ENCODE assay signal across 28 mouse cellular contexts in genomic region chr16:8673343-8673742, GRCm38 (mm10). TPM values are rescaled to one million over a fixed set of nuclear protein-coding genes. Genes with fewer than 3 reads are reported as not detected.
A peak's percentile ranks its signal among the peaks of the same experiment; 100 is the strongest.
DNase-seq lines count a peak whose midpoint lies in the region; ATAC-seq and TF ChIP-seq lines count a peak whose summit lies in the region.
"Had no signal": no experiment of that assay in that cellular context is flagged by ENCODE, and none has a peak within 500 bp of the region (broad histone marks: within the 10 kb centered on the region; RNA-seq: fewer than 3 reads in every experiment).

No protein-coding gene starts in this region.

- H3K9me3 ChIP-seq in liver, embryonic 12.5 days (replicated peaks), result no peaks in the 10 kb centered on the region
- H3K9me3 ChIP-seq in CH12.LX (replicated peaks; ENCODE audit: low read length), result no peaks in the 10 kb centered on the region
- H3K9me3 ChIP-seq in liver, embryonic 13.5 days (replicated peaks), result no peaks in the 10 kb centered on the region
- H3K9me3 ChIP-seq in liver, embryonic 16.5 days (replicated peaks; ENCODE audit: control insufficient read depth, low read length), result no peaks in the 10 kb centered on the region
- H3K9me3 ChIP-seq in hindbrain, embryonic 10.5 days, result no peaks in the 10 kb centered on the region
- H3K9me3 ChIP-seq: forebrain, embryonic 10.5 days; forebrain, embryonic 13.5 days; G1E; heart, embryonic 12.5 days; heart, embryonic 15.5 days; hindbrain, embryonic 12.5 days; hindbrain, embryonic 15.5 days had no signal

- peaks cover 11% of the 10 kb centered on the region for H3K36me3 ChIP-seq in liver, embryonic 12.5 days
- peaks cover 4 to 16% of the 10 kb centered on the region in 2 experiments for H3K36me3 ChIP-seq in CH12.LX (replicated peaks in 1 of 2; ENCODE audit: control insufficient read depth in 1 of 2, insufficient read depth in 1 of 2, low read length in 1 of 2)
- H3K36me3 ChIP-seq in liver, embryonic 13.5 days, result peaks cover 10% of the 10 kb centered on the region
- peaks cover under 1% of the 10 kb centered on the region for H3K36me3 ChIP-seq in liver, embryonic 16.5 days (ENCODE audit: control insufficient read depth, insufficient read depth)
- peaks cover 11% of the 10 kb centered on the region; the same call in 1 of the 2 replicates for H3K36me3 ChIP-seq in hindbrain, embryonic 10.5 days
- H3K36me3 ChIP-seq: heart, embryonic 12.5 days; heart, embryonic 15.5 days; hindbrain, embryonic 12.5 days; hindbrain, embryonic 15.5 days had no signal

- no peak for ATAC-seq in liver, embryonic 12.5 days
- ATAC-seq in liver, embryonic 13.5 days (ENCODE audit: low read depth), result no peak
- no peak for ATAC-seq in liver, embryonic 16.5 days (ENCODE audit: low read depth)
- ATAC-seq: forebrain, embryonic 13.5 days had no signal

- peak overlapping the region; percentile 97 for H3K4me2 ChIP-seq in liver, embryonic 12.5 days
- peak overlapping the region; percentile 59; the same call in 1 of the 2 replicates for H3K4me2 ChIP-seq in CH12.LX (ENCODE audit: insufficient read depth, low read depth, poor library complexity, severe bottlenecking)
- peak overlapping the region; percentile 94 for H3K4me2 ChIP-seq in liver, embryonic 13.5 days
- H3K4me2 ChIP-seq in liver, embryonic 16.5 days (ENCODE audit: low read depth, low read length), result peak overlapping the region; percentile 75; the same call in 1 of the 2 replicates

- DNase-seq in liver, result no peak
- DNase-seq in CH12.LX (ENCODE audit: extremely low read depth), result no peak
- DNase-seq in liver, embryonic 13.5 days, result no peak
- DNase-seq in urinary bladder, adult 2 months (ENCODE audit: low spot score), result no peak
- DNase-seq in cerebellum, adult 11-12 months, result no peak
- DNase-seq in hindbrain, embryonic 10.5 days (ENCODE audit: low spot score), result no peak
- DNase-seq: adrenal gland, adult 2 months; adrenal gland, postnatal 14 days; cerebellum, adult 18-20 months; cerebellum, adult 9-10 months; cerebellum, postnatal 14 days; gastrocnemius, postnatal 25 days; heart, adult 18-20 months; heart, postnatal 14 days; heart, postnatal 4 days had no signal

- TF ChIP-seq POLR2A in CH12.LX (IDR thresholded peaks at IDR 0.05; ENCODE audit: low read depth, low read length), result no peak

- no peak for TF ChIP-seq RAD21 in CH12.LX (IDR thresholded peaks at IDR 0.05; ENCODE audit: low read depth, low read length)

- no peaks in the 10 kb centered on the region for H3K79me2 ChIP-seq in CH12.LX (replicated peaks; ENCODE audit: control insufficient read depth, extremely low read depth, insufficient read depth, poor library complexity, severe bottlenecking)

- H3K27me3 ChIP-seq in liver, embryonic 12.5 days (replicated peaks), result peaks cover 6% of the 10 kb centered on the region; the same call in 1 of the 2 replicates
- H3K27me3 ChIP-seq in CH12.LX (replicated peaks), result peaks cover 15% of the 10 kb centered on the region
- H3K27me3 ChIP-seq in liver, embryonic 13.5 days, result no peaks in the 10 kb centered on the region
- no peaks in the 10 kb centered on the region for H3K27me3 ChIP-seq in liver, embryonic 16.5 days (ENCODE audit: control insufficient read depth, insufficient read depth, low read depth, low read length)
- H3K27me3 ChIP-seq in hindbrain, embryonic 10.5 days (ENCODE audit: insufficient read depth, poor library complexity, severe bottlenecking), result peaks cover 17% of the 10 kb centered on the region
- H3K27me3 ChIP-seq: heart, embryonic 12.5 days; hindbrain, embryonic 15.5 days had no signal

- H3K9ac ChIP-seq in liver, embryonic 12.5 days, result no peak overlapping the region
- H3K9ac ChIP-seq in CH12.LX (ENCODE audit: insufficient read depth, low read depth), result no peak overlapping the region
- peak overlapping the region; percentile 92 for H3K9ac ChIP-seq in liver, embryonic 13.5 days
- H3K9ac ChIP-seq in liver, embryonic 16.5 days (ENCODE audit: low read depth, low read length), result peak overlapping the region; percentile 84
- H3K9ac ChIP-seq: forebrain, embryonic 13.5 days; heart, embryonic 12.5 days; heart, embryonic 15.5 days; hindbrain, embryonic 12.5 days; hindbrain, embryonic 15.5 days had no signal

- TF ChIP-seq EP300 in CH12.LX (IDR thresholded peaks at IDR 0.05; ENCODE audit: low read length), result no peak

- no peak for TF ChIP-seq CTCF in CH12.LX (conservative IDR thresholded peaks at IDR 0.05 in 1 of 2, IDR thresholded peaks at IDR 0.05 in 1 of 2; ENCODE audit: low read depth in 2 of 2, low read length in 2 of 2)

- dilution Hi-C loops in CH12.LX (cut with MboI; ENCODE audit: extremely low pct_ligation_motif_present, extremely low pct_unique_long_range_greater_than_20kb, low sequenced_read_pairs), result no loop called here

- in situ Hi-C loops in CH12.LX (cut with MboI; ENCODE audit: low pct_ligation_motif_present, low pct_unique_long_range_greater_than_20kb, low sequenced_read_pairs), result loop anchor here (5.0 kb wide), 1 partner anchor 261 kb away; no protein-coding TSS in a partner anchor

- H3K4me1 ChIP-seq in liver, embryonic 12.5 days, result peaks cover 91% of the 10 kb centered on the region
- peaks cover 15 to 55% of the 10 kb centered on the region in 2 experiments for H3K4me1 ChIP-seq in CH12.LX (ENCODE audit: control insufficient read depth in 1 of 2, insufficient read depth in 2 of 2)
- peaks cover 90% of the 10 kb centered on the region for H3K4me1 ChIP-seq in liver, embryonic 13.5 days (replicated peaks)
- peaks cover 82% of the 10 kb centered on the region for H3K4me1 ChIP-seq in liver, embryonic 16.5 days (ENCODE audit: control insufficient read depth, low read depth, low read length)
- H3K4me1 ChIP-seq in hindbrain, embryonic 10.5 days (replicated peaks), result peaks cover 40% of the 10 kb centered on the region

- no peak overlapping the region for H3K4me3 ChIP-seq in liver, embryonic 12.5 days
- no peak overlapping the region for H3K4me3 ChIP-seq in CH12.LX (replicated peaks in 1 of 3; ENCODE audit: low read depth in 2 of 3, low read length in 2 of 3, poor library complexity in 1 of 3)
- H3K4me3 ChIP-seq in liver, embryonic 13.5 days (replicated peaks), result no peak overlapping the region
- H3K4me3 ChIP-seq in liver, embryonic 16.5 days (ENCODE audit: low read depth, low read length), result no peak overlapping the region
- no peak overlapping the region for H3K4me3 ChIP-seq in hindbrain, embryonic 10.5 days
- H3K4me3 ChIP-seq: forebrain, embryonic 10.5 days; hindbrain, embryonic 12.5 days had no signal

- 55% methylated on average over 6 of the region's 6 CpGs for WGBS in liver, embryonic 12.5 days (ENCODE audit: insufficient replicate concordance)
- WGBS in liver, embryonic 13.5 days (ENCODE audit: insufficient replicate concordance), result 57% methylated on average over 6 of the region's 6 CpGs
- 52% methylated on average over 6 of the region's 6 CpGs for WGBS in liver, embryonic 16.5 days (ENCODE audit: insufficient replicate concordance)
- WGBS in hindbrain, embryonic 10.5 days, result 75% methylated on average over 6 of the region's 6 CpGs

- no peak overlapping the region for H3K27ac ChIP-seq in liver, embryonic 12.5 days
- H3K27ac ChIP-seq in CH12.LX (ENCODE audit: insufficient read depth, low read depth), result no peak overlapping the region
- peak overlapping the region; percentile 95 for H3K27ac ChIP-seq in liver, embryonic 13.5 days
- H3K27ac ChIP-seq in liver, embryonic 16.5 days (ENCODE audit: low read length), result peak overlapping the region; percentile 90
- no peak overlapping the region for H3K27ac ChIP-seq in hindbrain, embryonic 10.5 days
- H3K27ac ChIP-seq: forebrain, embryonic 10.5 days; forebrain, embryonic 13.5 days; heart, embryonic 15.5 days; hindbrain, embryonic 12.5 days; hindbrain, embryonic 15.5 days had no signal

RNA-seq across cellular contexts. Expression of gene Carhsp1, which starts 1.4 kb away (rescaled TPM):
- polyA plus RNA-seq in liver, embryonic 12.5 days (2016; fragmentation: Nextera tagmentation; extraction: Ambion mirVana), result 55.7 and 56.5 TPM in 2 replicates
- total RNA-seq in CH12.LX (2012; rRNA removed) (26.0 and 28.4 TPM in 2 replicates), CH12.LX (2014; rRNA removed) (27.8 and 29.7 TPM in 2 replicates)
- polyA plus RNA-seq in CH12.LX (2012; ENCODE audit: insufficient read length, low read depth), result 24.4 and 26.2 TPM in 2 replicates
- 62.4 and 67.1 TPM in 2 replicates for polyA plus RNA-seq in liver, embryonic 13.5 days (2015; fragmentation: Nextera tagmentation; extraction: Ambion mirVana)
- 95.2 and 96.6 TPM in 2 replicates for polyA plus RNA-seq in liver, embryonic 16.5 days (2015; fragmentation: Nextera tagmentation; extraction: Ambion mirVana)
- polyA plus RNA-seq in urinary bladder, adult 2 months (2012; rRNA removed), result 43.5 and 49.9 TPM in 2 replicates
- 187 and 235 TPM in 2 replicates for polyA plus RNA-seq in hindbrain, embryonic 10.5 days (2016; fragmentation: Nextera tagmentation; extraction: Ambion mirVana)

RNA-seq across cellular contexts. Expression of gene Gm5767, which starts 7.2 kb away (rescaled TPM):
- not detected in 2 replicates for polyA plus RNA-seq in liver, embryonic 12.5 days (2016; fragmentation: Nextera tagmentation; extraction: Ambion mirVana)
- not detected in 2 replicates for total RNA-seq in CH12.LX (2012; rRNA removed)
- not detected in 2 replicates for total RNA-seq in CH12.LX (2014; rRNA removed)
- not detected in 2 replicates for polyA plus RNA-seq in CH12.LX (2012; ENCODE audit: insufficient read length, low read depth)
- not detected in 2 replicates for polyA plus RNA-seq in liver, embryonic 13.5 days (2015; fragmentation: Nextera tagmentation; extraction: Ambion mirVana)
- 0.15 TPM in 1 of 2 replicates, not detected in the other for polyA plus RNA-seq in liver, embryonic 16.5 days (2015; fragmentation: Nextera tagmentation; extraction: Ambion mirVana)
- not detected in 2 replicates for polyA plus RNA-seq in urinary bladder, adult 2 months (2012; rRNA removed)
- polyA plus RNA-seq in hindbrain, embryonic 10.5 days (2016; fragmentation: Nextera tagmentation; extraction: Ambion mirVana), result not detected in 2 replicates
- total RNA-seq: adrenal gland, adult 2 months; adrenal gland, postnatal 14 days; adrenal gland, postnatal 4 days; G1E; gastrocnemius, adult 8-10 months; gastrocnemius, postnatal 25 days; heart, adult 18-20 months; heart, postnatal 14 days; heart, postnatal 4 days had no signal
- polyA plus RNA-seq: embryonic facial prominence, embryonic 11.5 days; embryonic facial prominence, embryonic 14.5 days; forebrain, embryonic 13.5 days; G1E; heart, embryonic 12.5 days; heart, embryonic 15.5 days; hindbrain, embryonic 12.5 days; hindbrain, embryonic 15.5 days had no signal

RNA-seq across cellular contexts. Expression of gene Tmem186, which starts 35.8 kb away (rescaled TPM):
- polyA plus RNA-seq in liver, embryonic 12.5 days (2016; fragmentation: Nextera tagmentation; extraction: Ambion mirVana), result 12.9 and 14.2 TPM in 2 replicates
- total RNA-seq in CH12.LX (2012; rRNA removed) (22.2 and 25.6 TPM in 2 replicates), CH12.LX (2014; rRNA removed) (21.5 and 21.9 TPM in 2 replicates)
- 18.1 and 19.7 TPM in 2 replicates for polyA plus RNA-seq in CH12.LX (2012; ENCODE audit: insufficient read length, low read depth)
- polyA plus RNA-seq in liver, embryonic 13.5 days (2015; fragmentation: Nextera tagmentation; extraction: Ambion mirVana), result 11.2 and 11.8 TPM in 2 replicates
- polyA plus RNA-seq in liver, embryonic 16.5 days (2015; fragmentation: Nextera tagmentation; extraction: Ambion mirVana), result 8.9 and 9.7 TPM in 2 replicates
- polyA plus RNA-seq in urinary bladder, adult 2 months (2012; rRNA removed), result 12.3 and 13.7 TPM in 2 replicates
- 22.8 and 23.8 TPM in 2 replicates for polyA plus RNA-seq in hindbrain, embryonic 10.5 days (2016; fragmentation: Nextera tagmentation; extraction: Ambion mirVana)

RNA-seq across cellular contexts. Expression of gene Pmm2, which starts 35.9 kb away (rescaled TPM):
- 41.6 and 42.4 TPM in 2 replicates for polyA plus RNA-seq in liver, embryonic 12.5 days (2016; fragmentation: Nextera tagmentation; extraction: Ambion mirVana)
- total RNA-seq in CH12.LX (2012; rRNA removed), result 33.1 and 44.7 TPM in 2 replicates
- total RNA-seq in CH12.LX (2014; rRNA removed), result 40.6 and 42.1 TPM in 2 replicates
- 69.4 and 71.2 TPM in 2 replicates for polyA plus RNA-seq in CH12.LX (2012; ENCODE audit: insufficient read length, low read depth)
- 37.0 and 38.5 TPM in 2 replicates for polyA plus RNA-seq in liver, embryonic 13.5 days (2015; fragmentation: Nextera tagmentation; extraction: Ambion mirVana)
- polyA plus RNA-seq in liver, embryonic 16.5 days (2015; fragmentation: Nextera tagmentation; extraction: Ambion mirVana), result 29.5 and 30.1 TPM in 2 replicates
- polyA plus RNA-seq in urinary bladder, adult 2 months (2012; rRNA removed), result 51.1 and 52.1 TPM in 2 replicates
- 45.3 and 48.9 TPM in 2 replicates for polyA plus RNA-seq in hindbrain, embryonic 10.5 days (2016; fragmentation: Nextera tagmentation; extraction: Ambion mirVana)

Comparison
In these comparisons a context has a peak if more than half of its experiments do, and no peak if none do; other contexts are left out.
1. H3K27ac ChIP-seq: peak in liver, embryonic 13.5 days (single experiment) and liver, embryonic 16.5 days (single experiment); none in liver, embryonic 12.5 days (single experiment), CH12.LX (single experiment) and hindbrain, embryonic 10.5 days (single experiment).
2. H3K9ac ChIP-seq: peak in liver, embryonic 13.5 days (single experiment) and liver, embryonic 16.5 days (single experiment); none in liver, embryonic 12.5 days (single experiment) and CH12.LX (single experiment).
3. Peak in every context shown above with its lines, with median percentiles within 50 percentile points of each other: H3K4me2 ChIP-seq.